Mouse (Mus musculus) liver, adult 10 weeks (tissue): ENCODE data around the gene Tpsab1. TPM values are rescaled to one million over a fixed set of nuclear protein-coding genes. Genes with fewer than 3 reads are reported as not detected.

Experiments used
- polyA plus RNA-seq: library from polyadenylated mRNA; stranded (reverse); fragments of 350-450 nt; fragmentation: Illumina TruSeq; extraction: RNeasy Lipid Tissue Mini Kit (QIAGEN cat#74804); gene quantifications from one replicate; pipeline ENCODE4 v1.2.3, GENCODE M21; 2014; ENCODE audit warnings: low read depth, low replicate concordance

Tpsab1 gene
- not detected for polyA plus RNA-seq

DNA sequence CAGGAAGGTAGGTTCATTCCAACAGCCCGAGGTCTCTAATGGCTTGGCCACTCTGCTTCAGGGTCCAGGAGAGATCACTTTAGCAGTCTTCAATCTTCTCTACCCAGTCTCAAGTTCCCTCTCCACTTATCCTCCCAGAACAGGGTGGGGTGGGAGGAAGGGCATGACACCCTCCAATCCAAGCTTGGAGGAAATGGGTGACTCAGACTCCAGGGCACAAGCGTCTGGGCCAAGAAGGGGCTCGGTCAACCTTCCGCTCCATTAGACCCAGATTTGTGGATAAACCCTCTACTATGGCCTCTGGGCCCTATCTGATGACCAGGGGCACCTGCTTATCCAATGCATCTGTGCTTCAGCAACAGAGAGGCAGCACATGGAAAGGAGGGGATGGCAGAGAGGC lies at the start of gene Tpsab1:
TSS of gene Tpsab1 (minus strand) at position 101 of the 400 bp plus-strand sequence.

DNA sequence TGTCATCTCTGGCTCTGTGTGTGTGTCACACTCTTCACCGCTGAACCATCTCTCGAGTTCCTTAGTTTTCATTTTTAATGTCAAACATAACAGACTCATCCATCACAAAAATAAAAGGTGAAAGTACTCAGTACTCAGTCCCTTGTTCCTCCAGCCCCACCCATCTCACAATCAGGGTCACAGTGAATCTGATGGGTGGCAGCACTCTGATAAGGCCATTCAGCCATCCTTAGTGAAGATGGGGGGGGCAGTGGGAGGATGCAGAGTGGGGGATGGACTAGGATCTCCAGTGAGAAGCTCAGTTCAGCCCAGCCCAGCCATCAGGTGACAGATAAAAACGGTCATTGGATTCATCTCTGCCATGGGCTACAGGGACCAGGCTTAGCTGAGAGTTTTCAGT lies 23.6 kb upstream of the Tpsab1 start, which contains the start of gene Tpsg1:
TSS of gene Tpsg1 (plus strand) at position 301 of the 400 bp plus-strand sequence.

DNA sequence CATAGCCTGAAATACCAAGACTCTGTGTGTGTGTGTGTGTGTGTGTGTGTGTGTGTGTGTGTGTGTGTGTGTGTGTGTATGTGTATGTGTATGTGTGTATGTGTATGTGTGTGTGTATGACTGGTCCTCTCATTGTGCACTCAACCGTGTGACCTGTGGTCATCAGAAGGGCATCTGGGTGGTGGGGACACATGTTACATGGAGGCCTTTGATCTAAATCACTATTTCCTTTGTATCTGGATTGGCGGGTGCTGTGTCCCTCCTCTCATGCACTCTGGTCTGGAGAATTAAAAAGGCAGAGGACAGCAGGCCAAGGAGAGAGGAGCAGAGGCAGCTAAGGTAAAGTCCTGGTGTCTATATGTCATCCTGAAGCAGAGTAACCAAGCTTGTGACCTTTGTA lies 20.6 kb upstream of the Tpsab1 start, which contains the start of gene Tpsb2:
TSS of gene Tpsb2 (plus strand) at position 301 of the 400 bp plus-strand sequence.

DNA sequence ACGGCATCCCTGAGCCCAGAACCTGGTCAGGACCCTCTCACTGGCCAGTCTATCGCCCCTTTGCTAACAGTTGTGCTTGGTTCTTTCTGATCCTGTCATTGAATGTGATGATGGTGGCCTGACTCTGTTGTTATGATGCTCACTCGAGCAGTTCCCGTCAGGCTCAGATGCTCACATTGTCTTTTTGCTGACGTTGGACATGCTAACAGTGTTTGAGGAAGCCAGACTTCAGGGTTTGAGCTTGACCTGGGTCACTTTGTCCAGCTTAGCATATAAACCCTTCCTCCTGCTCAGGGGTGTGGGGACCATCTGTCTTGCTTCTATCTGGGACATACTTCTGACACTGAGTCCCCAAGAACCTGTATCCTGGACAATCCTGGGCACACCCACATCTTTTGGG lies 27.0 kb downstream of the Tpsab1 start, which contains the start of gene Prss29:
TSS of gene Prss29 (plus strand) at position 301 of the 400 bp plus-strand sequence.

DNA sequence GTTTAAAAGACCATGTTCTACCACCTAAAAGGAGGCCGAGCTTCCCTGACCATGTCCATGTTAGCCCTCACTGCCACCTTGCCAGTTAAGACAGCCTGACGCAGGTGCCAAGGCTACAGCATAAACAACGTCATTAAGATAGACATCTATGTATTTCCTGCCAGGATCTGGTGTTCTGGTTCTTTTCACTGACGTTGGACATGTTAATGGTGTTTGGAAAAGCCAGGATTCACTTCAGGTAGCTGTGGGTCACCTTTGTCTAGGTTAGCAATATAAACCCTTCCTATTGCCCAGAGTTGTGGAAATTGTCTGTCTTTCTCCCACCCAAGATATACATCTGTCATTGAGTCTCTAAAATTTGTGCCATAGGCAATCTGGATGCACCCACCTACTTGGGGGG lies 37.0 kb downstream of the Tpsab1 start, which contains the start of gene Prss28:
TSS of gene Prss28 (plus strand) at position 301 of the 400 bp plus-strand sequence.

DNA sequence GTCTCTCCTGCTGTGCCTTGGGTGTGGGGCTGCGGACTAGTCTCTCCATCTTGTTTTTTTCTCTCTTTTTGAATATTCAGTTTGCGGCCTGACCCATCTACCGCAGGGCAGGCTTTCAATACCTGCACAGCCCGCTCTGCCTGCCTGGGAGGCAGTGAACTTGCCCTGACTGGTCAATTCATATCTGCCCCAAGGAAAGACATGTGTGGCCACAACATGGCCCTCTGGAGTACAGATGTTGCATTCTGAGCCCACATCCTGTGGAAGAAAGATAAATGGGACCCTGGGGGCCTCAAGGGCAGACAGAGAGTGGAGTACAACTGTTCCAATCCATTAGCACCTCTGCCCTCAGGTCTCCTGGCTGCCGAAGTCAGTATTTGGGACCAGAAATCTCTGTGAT lies 47.3 kb downstream of the Tpsab1 start, which contains the start of gene Prss34:
TSS of gene Prss34 (plus strand) at position 301 of the 400 bp plus-strand sequence.

Other genes with a start within 250 kb of the Tpsab1 start
- gene Telo2, start 229.6 kb downstream of the Tpsab1 start, polyA plus RNA-seq: 0.85 TPM
- gene Ptx4, start 224.8 kb downstream of the Tpsab1 start, polyA plus RNA-seq: not detected
- 4.5 TPM for gene Clcn7, start 212.2 kb downstream of the Tpsab1 start, polyA plus RNA-seq
- not detected for gene Ccdc154, start 183.1 kb downstream of the Tpsab1 start, polyA plus RNA-seq
- gene Gm38655, start 170.1 kb downstream of the Tpsab1 start, polyA plus RNA-seq: not detected
- gene BC003965, start 161.0 kb downstream of the Tpsab1 start, polyA plus RNA-seq: 10.1 TPM
- 14.5 TPM for gene Unkl, start 157.2 kb downstream of the Tpsab1 start, polyA plus RNA-seq
- gene Gnptg, start 105.4 kb downstream of the Tpsab1 start, polyA plus RNA-seq: 11.4 TPM
- 5.3 TPM for gene Tsr3, start 105.4 kb downstream of the Tpsab1 start, polyA plus RNA-seq
- not detected for gene Baiap3, start 89.2 kb downstream of the Tpsab1 start, polyA plus RNA-seq
- gene Ube2i, start 70.9 kb downstream of the Tpsab1 start, polyA plus RNA-seq: 89.5 TPM
- not detected for gene Prss34, start 47.2 kb downstream of the Tpsab1 start, polyA plus RNA-seq
- gene Prss28, start 36.9 kb downstream of the Tpsab1 start, polyA plus RNA-seq: not detected
- not detected for gene Prss29, start 26.9 kb downstream of the Tpsab1 start, polyA plus RNA-seq
- not detected for gene Tpsb2, start 20.7 kb upstream of the Tpsab1 start, polyA plus RNA-seq
- not detected for gene Tpsg1, start 23.7 kb upstream of the Tpsab1 start, polyA plus RNA-seq
- gene Cacna1h, start 88.2 kb upstream of the Tpsab1 start, polyA plus RNA-seq: not detected
- gene Tekt4, start 109.1 kb upstream of the Tpsab1 start, polyA plus RNA-seq: not detected
- gene Sstr5, start 151.7 kb upstream of the Tpsab1 start, polyA plus RNA-seq: not detected
- not detected for gene Sox8, start 225.1 kb upstream of the Tpsab1 start, polyA plus RNA-seq
- 2.1 TPM for gene Lmf1, start 233.5 kb upstream of the Tpsab1 start, polyA plus RNA-seq